Comparison of ENCODE assay signal across 8 mouse cellular contexts in the genomic region with DNA sequence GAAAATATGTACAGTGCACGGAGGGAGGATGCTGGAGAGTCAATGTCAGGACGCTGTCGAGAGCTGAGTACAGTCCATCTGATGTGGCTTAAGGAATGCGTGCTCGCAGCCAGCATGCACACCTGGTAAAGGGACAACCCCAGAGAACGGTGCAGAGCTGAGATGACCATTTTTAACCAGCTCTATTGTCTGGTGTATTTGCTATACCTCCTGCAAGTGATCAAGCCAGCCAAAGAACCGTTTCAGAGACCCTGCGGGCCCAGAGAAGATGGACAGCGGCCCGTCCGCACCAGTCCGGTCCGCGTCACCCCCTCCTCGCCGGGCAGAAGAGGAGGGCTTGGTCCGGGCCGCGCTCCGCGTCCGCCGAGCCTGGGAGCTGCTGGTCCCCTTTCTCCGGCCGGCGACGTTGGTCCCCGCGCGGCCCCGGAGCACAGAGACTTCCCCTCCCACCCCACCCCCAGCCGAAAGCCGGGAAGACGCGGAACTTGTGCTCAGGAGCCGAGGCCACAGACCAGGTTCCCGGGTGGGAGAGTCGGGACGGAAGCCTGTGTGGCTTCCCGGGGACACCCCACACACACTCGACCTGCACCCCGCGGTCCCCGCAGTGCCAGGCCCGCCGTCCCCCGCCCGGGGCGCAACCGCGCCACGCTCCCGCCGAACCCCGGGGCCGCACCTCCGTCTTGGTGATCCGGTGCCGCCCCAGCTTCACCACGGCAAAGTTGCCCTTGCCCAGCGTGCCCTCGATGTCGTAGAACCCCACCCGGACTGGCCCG. TPM values are rescaled to one million over a fixed set of nuclear protein-coding genes. Genes with fewer than 3 reads are reported as not detected.
DNase-seq lines count a peak whose midpoint lies in the region; ATAC-seq and TF ChIP-seq lines count a peak whose summit lies in the region.

No protein-coding gene starts in this region.

- H3K36me3 ChIP-seq in heart, embryonic 10.5 days, result no peaks in the 10 kb centered on the region
- no peaks in the 10 kb centered on the region for H3K36me3 ChIP-seq in CH12.LX (replicated peaks in 1 of 2; ENCODE audit: control insufficient read depth in 1 of 2, insufficient read depth in 1 of 2, low read length in 1 of 2)
- H3K36me3 ChIP-seq in midbrain, embryonic 10.5 days, result no peaks in the 10 kb centered on the region

- no peak for TF ChIP-seq RAD21 in CH12.LX (IDR thresholded peaks at IDR 0.05; ENCODE audit: low read depth, low read length)

- ATAC-seq in granulocyte monocyte progenitor cell, adult 5-6 weeks (replicated peaks; ENCODE audit: poor library complexity, severe bottlenecking), result peak; percentile 26

- H3K79me2 ChIP-seq in CH12.LX (replicated peaks; ENCODE audit: control insufficient read depth, extremely low read depth, insufficient read depth, poor library complexity, severe bottlenecking), result peaks cover 14% of the 10 kb centered on the region

- H3K4me2 ChIP-seq in CH12.LX (ENCODE audit: insufficient read depth, low read depth, poor library complexity, severe bottlenecking), result peak overlapping the region; percentile 83

- no peaks in the 10 kb centered on the region for H3K9me3 ChIP-seq in heart, embryonic 10.5 days
- H3K9me3 ChIP-seq in CH12.LX (replicated peaks; ENCODE audit: low read length), result no peaks in the 10 kb centered on the region
- H3K9me3 ChIP-seq in midbrain, embryonic 10.5 days (replicated peaks), result no peaks in the 10 kb centered on the region

- under 1% methylated on average over 60 of the region's 65 CpGs for WGBS in heart, embryonic 10.5 days
- WGBS in midbrain, embryonic 10.5 days, result under 1% methylated on average over 65 of the region's 65 CpGs

- no peak for TF ChIP-seq POLR2A in CH12.LX (IDR thresholded peaks at IDR 0.05; ENCODE audit: low read depth, low read length)

- TF ChIP-seq CTCF in CH12.LX (conservative IDR thresholded peaks at IDR 0.05 in 1 of 2, IDR thresholded peaks at IDR 0.05 in 1 of 2; ENCODE audit: low read depth in 2 of 2, low read length in 2 of 2), result no peak

- intact Hi-C loops in left cerebral cortex, postnatal 14 days (cut with DNase I), result no loop called here

- no peak for TF ChIP-seq EP300 in CH12.LX (IDR thresholded peaks at IDR 0.05; ENCODE audit: low read length)

- DNase-seq in heart, embryonic 10.5 days (ENCODE audit: low spot score), result peak; percentile 90
- no peak for DNase-seq in heart, adult 18-20 months
- DNase-seq in CH12.LX (ENCODE audit: extremely low read depth), result peak; percentile 39
- DNase-seq in embryo, embryonic 10.5 days (ENCODE audit: low spot score), result peak; percentile 40
- DNase-seq in left cerebral cortex, postnatal 14 days (ENCODE audit: low spot score in 2 of 2), result peak; percentile 10 to 16
- no peak for DNase-seq in midbrain, embryonic 10.5 days (ENCODE audit: low spot score)
- no peak for DNase-seq in ovary, adult 18-20 months (ENCODE audit: low spot score)

- dilution Hi-C loops in CH12.LX (cut with MboI; ENCODE audit: extremely low pct_ligation_motif_present, extremely low pct_unique_long_range_greater_than_20kb, low sequenced_read_pairs), result no loop called here

- 0 out of 2 replicates have a peak, but pooled peaks cover 2% of the 10 kb centered on the region for H3K4me1 ChIP-seq in heart, embryonic 10.5 days
- H3K4me1 ChIP-seq in CH12.LX (ENCODE audit: control insufficient read depth in 1 of 2, insufficient read depth in 2 of 2), result peaks cover 0 to 12% of the 10 kb centered on the region in 2 experiments; a peak in 2 of 4 replicates
- peaks cover 21% of the 10 kb centered on the region for H3K4me1 ChIP-seq in midbrain, embryonic 10.5 days

- in situ Hi-C loops in CH12.LX (cut with MboI; ENCODE audit: low pct_ligation_motif_present, low pct_unique_long_range_greater_than_20kb, low sequenced_read_pairs), result loop anchor here (5.0 kb wide), 1 partner anchor 156 kb away; no protein-coding TSS in a partner anchor

- peak overlapping the region; percentile 71 for H3K9ac ChIP-seq in CH12.LX (ENCODE audit: insufficient read depth, low read depth)

- peak overlapping the region; percentile 96 for H3K4me3 ChIP-seq in heart, embryonic 10.5 days
- peak overlapping the region; percentile 77 to 99 (median 82) for H3K4me3 ChIP-seq in CH12.LX (replicated peaks in 1 of 3; ENCODE audit: low read depth in 2 of 3, low read length in 2 of 3, poor library complexity in 1 of 3)
- peak overlapping the region; percentile 81 for H3K4me3 ChIP-seq in midbrain, embryonic 10.5 days

- H3K27ac ChIP-seq in heart, embryonic 10.5 days, result peak overlapping the region; percentile 94
- H3K27ac ChIP-seq in CH12.LX (ENCODE audit: insufficient read depth, low read depth), result peak overlapping the region; percentile 80
- H3K27ac ChIP-seq in midbrain, embryonic 10.5 days (replicated peaks), result peak overlapping the region; percentile 91

- H3K27me3 ChIP-seq in heart, embryonic 10.5 days (ENCODE audit: insufficient read depth, poor library complexity, severe bottlenecking), result peaks cover 8% of the 10 kb centered on the region; the same call in 1 of the 2 replicates
- H3K27me3 ChIP-seq in CH12.LX (replicated peaks), result no peaks in the 10 kb centered on the region
- peaks cover 23% of the 10 kb centered on the region for H3K27me3 ChIP-seq in midbrain, embryonic 10.5 days (ENCODE audit: low read depth, poor library complexity, severe bottlenecking)

TF ChIP-seq in CH12.LX, 34 proteins besides CTCF, POLR2A, EP300 and RAD21:
- TF ChIP-seq MXI1 (IDR thresholded peaks at IDR 0.05; ENCODE audit: low read depth, low read length), result no peak; the same call in 1 of the 2 replicates
- no peak for TF ChIP-seq TBP (conservative IDR thresholded peaks at IDR 0.05; ENCODE audit: low read depth, low read length)
- TF ChIP-seq CHD1 (IDR thresholded peaks at IDR 0.05; ENCODE audit: low read depth, low read length), result no peak
- TF ChIP-seq JUND (conservative IDR thresholded peaks at IDR 0.05; ENCODE audit: low read depth, low read length), result no peak
- TF ChIP-seq UBTF (IDR thresholded peaks at IDR 0.05; ENCODE audit: low read depth, low read length), result no peak
- no peak for TF ChIP-seq MAFK (IDR thresholded peaks at IDR 0.05; ENCODE audit: insufficient replicate concordance, low read length)
- TF ChIP-seq ZNF384 (IDR thresholded peaks at IDR 0.05; ENCODE audit: low read depth, low read length), result no peak
- no peak for TF ChIP-seq ELF1 (IDR thresholded peaks at IDR 0.05; ENCODE audit: low read depth, low read length)
- no peak for TF ChIP-seq MYC (IDR thresholded peaks at IDR 0.05; ENCODE audit: low read depth, low read length)
- TF ChIP-seq KAT2A (IDR thresholded peaks at IDR 0.05; ENCODE audit: insufficient replicate concordance, low read length), result no peak
- no peak for TF ChIP-seq MAZ (IDR thresholded peaks at IDR 0.05; ENCODE audit: low read depth, low read length)
- TF ChIP-seq USF1 (IDR thresholded peaks at IDR 0.05; ENCODE audit: low read depth, low read length), result no peak
- no peak for TF ChIP-seq ZC3H11A (IDR thresholded peaks at IDR 0.05; ENCODE audit: low read depth, low read length)
- TF ChIP-seq MEF2A (IDR thresholded peaks at IDR 0.05; ENCODE audit: borderline replicate concordance, low read depth, low read length), result no peak

RNA-seq across cellular contexts. Expression of a gene that starts 0.6 kb away (rescaled TPM):
- 13.9 and 14.2 TPM in 2 replicates for polyA plus RNA-seq in heart, embryonic 10.5 days (2016; fragmentation: Nextera tagmentation; extraction: Ambion mirVana)
- total RNA-seq in heart, adult 18-20 months (2021), result 10 to 100 TPM; 27.6 to 34.6 TPM
- 7.3 and 8.2 TPM in 2 replicates for total RNA-seq in CH12.LX (2012; rRNA removed)
- 1.9 and 2.0 TPM in 2 replicates for total RNA-seq in CH12.LX (2014; rRNA removed)
- polyA plus RNA-seq in CH12.LX (2012; ENCODE audit: insufficient read length, low read depth), result 4.4 and 6.0 TPM in 2 replicates
- 42.5 and 55.4 TPM in 2 replicates for total RNA-seq in granulocyte monocyte progenitor cell, adult 5-6 weeks (2014; fragmentation: Nextera tagmentation)
- total RNA-seq in granulocyte monocyte progenitor cell, adult 5-6 weeks (2017), result 15.5 and 17.5 TPM in 2 replicates
- total RNA-seq in left cerebral cortex, postnatal 14 days (2021), result 10 to 100 TPM; 49.0 to 54.6 TPM
- polyA plus RNA-seq in midbrain, embryonic 10.5 days (2016; fragmentation: Nextera tagmentation; extraction: Ambion mirVana), result 12.5 and 15.4 TPM in 2 replicates

RNA-seq across cellular contexts. Expression of a gene that starts 52.4 kb away (rescaled TPM):
- polyA plus RNA-seq in heart, embryonic 10.5 days (2016; fragmentation: Nextera tagmentation; extraction: Ambion mirVana), result not detected in 2 replicates
- total RNA-seq in heart, adult 18-20 months (2021), result not detected
- total RNA-seq in CH12.LX (2012; rRNA removed), result not detected in 2 replicates
- total RNA-seq in CH12.LX (2014; rRNA removed), result not detected in 2 replicates
- polyA plus RNA-seq in CH12.LX (2012; ENCODE audit: insufficient read length, low read depth), result not detected in 2 replicates
- total RNA-seq in granulocyte monocyte progenitor cell, adult 5-6 weeks (2014; fragmentation: Nextera tagmentation), result not detected in 2 replicates
- total RNA-seq in granulocyte monocyte progenitor cell, adult 5-6 weeks (2017), result not detected in 2 replicates
- not detected for total RNA-seq in left cerebral cortex, postnatal 14 days (2021)
- not detected in 2 replicates for polyA plus RNA-seq in midbrain, embryonic 10.5 days (2016; fragmentation: Nextera tagmentation; extraction: Ambion mirVana)

Comparison
In these comparisons a context has a peak if more than half of its experiments do, and no peak if none do; other contexts are left out.
1. DNase-seq: peak in heart, embryonic 10.5 days (single experiment), CH12.LX (single experiment), embryo, embryonic 10.5 days (single experiment) and left cerebral cortex, postnatal 14 days (2 of 2); none in heart, adult 18-20 months (0 of 2), midbrain, embryonic 10.5 days (single experiment) and ovary, adult 18-20 months (single experiment).
2. Peak in every context shown above with its lines, with median percentiles within 50 percentile points of each other: H3K27ac ChIP-seq and H3K4me3 ChIP-seq.